Mouse (Mus musculus): ENCODE measurements around the gene Slc38a8. TPM values are rescaled to one million over a fixed set of nuclear protein-coding genes. Genes with fewer than 3 reads are reported as not detected.

Slc38a8 gene
- polyA plus RNA-seq, 1 experiment from 2014 or later = not detected

DNA sequence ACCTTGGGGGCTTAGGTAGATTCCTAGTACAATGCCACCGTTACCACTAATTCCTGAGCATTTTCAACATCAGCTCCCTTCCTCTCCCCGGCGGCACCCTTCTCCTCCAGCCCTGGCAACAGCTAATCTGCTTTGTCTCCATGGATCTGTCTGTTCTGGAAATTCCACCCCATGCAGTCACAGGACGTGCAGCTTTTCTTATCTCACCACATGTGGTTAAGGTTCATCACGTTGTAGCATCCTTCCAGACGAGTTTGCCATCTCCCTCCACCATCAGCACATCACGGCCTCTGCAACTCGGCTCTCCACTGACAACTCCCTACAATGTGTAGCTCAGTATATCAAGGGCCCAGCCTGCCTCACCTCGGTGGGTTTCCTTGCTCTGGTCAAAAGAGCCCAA, 4.0 kb upstream of the Slc38a8 start:
- no peak overlapping the region for H3K9ac ChIP-seq (ENCODE audit: low read length)
- 54% methylated on average over 9 of the region's 9 CpGs for WGBS
- H3K4me2 ChIP-seq (replicated peaks; ENCODE audit: low read depth) = no peak overlapping the region
- H3K36me3 ChIP-seq (ENCODE audit: control insufficient read depth, insufficient read depth, low read length) = peaks cover 16% of the 10 kb centered on the region
- ATAC-seq (ENCODE audit: low FRiP score, low TSS enrichment) (no peak), DNase-seq (ENCODE audit: low spot score) (no peak)
- H3K4me3 ChIP-seq (ENCODE audit: low read depth, low read length) = no peak overlapping the region
- no peaks in the 10 kb centered on the region for H3K9me3 ChIP-seq (ENCODE audit: control insufficient read depth, low read length)
- H3K27me3 ChIP-seq (ENCODE audit: control insufficient read depth, insufficient read depth, low read length) = no peaks in the 10 kb centered on the region
- no peak for TF ChIP-seq EP300 (optimal IDR thresholded peaks at IDR 0.05)
- no peak for TF ChIP-seq CTCF (IDR thresholded peaks at IDR 0.05; ENCODE audit: low read depth)
- H3K4me1 ChIP-seq (replicated peaks; ENCODE audit: control insufficient read depth, insufficient read depth) = no peaks in the 10 kb centered on the region
- H3K27ac ChIP-seq (replicated peaks) = no peak overlapping the region

DNA sequence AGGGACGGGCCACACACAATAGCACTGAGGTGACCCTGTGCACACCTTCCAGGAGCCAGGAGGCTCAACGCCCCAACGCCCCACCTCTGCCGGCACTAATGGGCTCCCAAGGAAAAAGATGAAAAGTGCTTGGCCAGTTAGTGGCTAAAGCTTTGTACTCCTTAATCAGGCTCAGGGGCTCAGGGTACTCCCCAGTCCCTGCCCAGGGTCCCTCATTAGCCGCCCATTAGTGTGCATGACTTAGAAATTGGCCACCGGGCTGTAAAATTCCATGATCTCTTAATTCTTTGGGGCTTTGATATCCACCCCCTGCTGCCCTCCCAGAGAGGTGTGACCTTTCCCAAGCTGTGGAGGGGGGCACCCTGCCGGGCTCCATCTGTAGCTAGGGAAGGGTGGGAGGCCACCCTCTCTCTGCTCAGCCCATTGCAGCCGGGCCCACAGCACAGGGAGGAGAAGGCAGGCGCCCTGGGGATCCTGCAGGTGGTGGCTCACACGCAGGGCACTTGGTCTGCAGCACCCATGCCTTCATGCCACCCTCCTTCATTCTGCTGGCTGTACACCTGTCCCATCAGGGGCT, 1.8 kb upstream of the Slc38a8 start:
- H3K4me2 ChIP-seq (replicated peaks; ENCODE audit: low read depth) = no peak overlapping the region
- no peak overlapping the region for H3K9ac ChIP-seq (ENCODE audit: low read length)
- TF ChIP-seq CTCF (IDR thresholded peaks at IDR 0.05; ENCODE audit: low read depth) = no peak
- H3K4me3 ChIP-seq (ENCODE audit: low read depth, low read length) = no peak overlapping the region
- no peaks in the 10 kb centered on the region for H3K4me1 ChIP-seq (replicated peaks; ENCODE audit: control insufficient read depth, insufficient read depth)
- no peak overlapping the region for H3K27ac ChIP-seq (replicated peaks)
- DNase-seq (ENCODE audit: low spot score) (no peak), ATAC-seq (ENCODE audit: low FRiP score, low TSS enrichment) (no peak)
- peaks cover 3% of the 10 kb centered on the region; the same call in 1 of the 2 replicates for H3K36me3 ChIP-seq (ENCODE audit: control insufficient read depth, insufficient read depth, low read length)
- H3K9me3 ChIP-seq (ENCODE audit: control insufficient read depth, low read length) = no peaks in the 10 kb centered on the region
- H3K27me3 ChIP-seq (ENCODE audit: control insufficient read depth, insufficient read depth, low read length) = no peaks in the 10 kb centered on the region
- 41% methylated on average over 10 of the region's 10 CpGs for WGBS

DNA sequence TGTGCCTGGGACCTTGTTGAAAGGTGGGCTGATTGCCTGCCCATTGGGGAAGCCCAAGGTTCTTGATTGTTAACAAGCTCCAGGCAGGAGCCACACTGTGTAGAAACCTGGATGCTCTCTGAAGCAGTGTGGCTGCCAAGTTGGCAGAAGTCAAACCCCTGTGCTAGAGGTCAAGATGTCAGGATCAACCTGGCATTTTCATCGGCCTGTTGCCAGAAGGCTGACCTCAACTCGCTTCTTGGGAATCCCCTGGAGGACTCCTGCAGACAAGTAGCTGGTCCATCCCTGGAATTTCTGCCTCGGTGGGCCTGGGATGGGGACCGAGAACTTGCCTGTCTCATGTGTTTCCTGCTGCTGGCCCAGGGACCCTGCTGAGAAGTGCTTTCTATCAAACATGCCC, 613 bp upstream of the Slc38a8 start:
- ATAC-seq (ENCODE audit: low FRiP score, low TSS enrichment) (no peak), DNase-seq (ENCODE audit: low spot score) (no peak)
- no peak overlapping the region for H3K4me2 ChIP-seq (replicated peaks; ENCODE audit: low read depth)
- 53% methylated on average over 4 of the region's 4 CpGs for WGBS
- H3K4me1 ChIP-seq (replicated peaks; ENCODE audit: control insufficient read depth, insufficient read depth) = no peaks in the 10 kb centered on the region
- H3K27ac ChIP-seq (replicated peaks) = no peak overlapping the region
- H3K9me3 ChIP-seq (ENCODE audit: control insufficient read depth, low read length) = no peaks in the 10 kb centered on the region
- peaks cover under 1% of the 10 kb centered on the region; the same call in 1 of the 2 replicates for H3K36me3 ChIP-seq (ENCODE audit: control insufficient read depth, insufficient read depth, low read length)
- H3K9ac ChIP-seq (ENCODE audit: low read length) = no peak overlapping the region
- H3K4me3 ChIP-seq (ENCODE audit: low read depth, low read length) = no peak overlapping the region
- H3K27me3 ChIP-seq (ENCODE audit: control insufficient read depth, insufficient read depth, low read length) = no peaks in the 10 kb centered on the region
- TF ChIP-seq CTCF (IDR thresholded peaks at IDR 0.05; ENCODE audit: low read depth) = no peak
- TF ChIP-seq EP300 (optimal IDR thresholded peaks at IDR 0.05) = no peak

DNA sequence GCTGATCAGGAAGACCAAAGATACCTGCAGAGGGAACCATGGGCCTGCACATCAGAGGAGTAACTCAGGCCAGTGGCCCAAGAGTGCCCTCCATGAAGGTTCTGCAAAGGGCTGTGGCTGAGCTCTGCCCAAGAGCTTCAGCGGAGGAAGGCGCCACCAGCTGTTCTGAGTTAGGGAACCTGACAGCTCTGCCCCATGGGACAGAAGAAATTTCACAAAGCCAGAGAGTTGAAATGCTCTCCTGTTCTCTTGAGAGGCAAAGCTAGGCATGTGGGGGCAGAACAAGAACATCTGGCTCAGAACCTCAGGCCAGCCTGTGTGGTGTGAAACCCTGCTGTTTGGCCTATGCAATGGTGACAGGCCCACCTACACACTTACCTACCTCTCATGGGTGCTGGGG, 1.7 kb downstream of the Slc38a8 start:
- Histone ChIP-seq H3K4me1 (replicated peaks; ENCODE audit: control insufficient read depth, insufficient read depth) (no peaks in the 10 kb centered on the region), H3K27me3 (ENCODE audit: control insufficient read depth, insufficient read depth, low read length) (no peaks in the 10 kb centered on the region), H3K4me3 (ENCODE audit: low read depth, low read length) (no peak overlapping the region), H3K9ac (ENCODE audit: low read length) (no peak overlapping the region), H3K9me3 (ENCODE audit: control insufficient read depth, low read length) (no peaks in the 10 kb centered on the region), H3K27ac (replicated peaks) (no peak overlapping the region), H3K4me2 (replicated peaks; ENCODE audit: low read depth) (no peak overlapping the region), H3K36me3 (ENCODE audit: control insufficient read depth, insufficient read depth, low read length) (no peaks in the 10 kb centered on the region)
- ATAC-seq (ENCODE audit: low FRiP score, low TSS enrichment) (no peak), DNase-seq (ENCODE audit: low spot score) (no peak)
- TF ChIP-seq CTCF (IDR thresholded peaks at IDR 0.05; ENCODE audit: low read depth) (no peak), EP300 (optimal IDR thresholded peaks at IDR 0.05) (no peak)
- WGBS = 88% methylated on average over 2 of the region's 2 CpGs

DNA sequence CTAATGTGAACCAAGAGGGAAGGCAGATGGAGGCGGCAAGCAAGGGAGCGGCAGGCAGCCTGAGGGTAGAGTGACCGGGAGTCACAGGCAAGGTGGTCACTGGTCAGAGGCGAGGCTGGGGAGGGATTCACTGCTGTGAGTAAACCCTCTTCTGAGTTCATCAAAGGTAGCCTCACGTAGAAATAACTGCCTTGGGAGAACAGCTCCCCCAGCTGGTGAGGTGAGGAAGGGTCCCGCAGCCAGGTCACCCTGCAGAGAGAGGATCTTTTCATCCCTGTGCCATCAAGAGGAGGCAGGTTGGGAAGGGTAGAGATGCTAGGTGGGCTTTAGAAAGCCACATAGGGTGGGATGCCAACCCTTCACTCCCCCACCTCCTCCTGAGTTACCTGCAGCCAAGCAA, 4.7 kb downstream of the Slc38a8 start:
- Histone ChIP-seq H3K27ac (replicated peaks) (no peak overlapping the region), H3K4me2 (replicated peaks; ENCODE audit: low read depth) (no peak overlapping the region), H3K4me3 (ENCODE audit: low read depth, low read length) (no peak overlapping the region), H3K27me3 (ENCODE audit: control insufficient read depth, insufficient read depth, low read length) (no peaks in the 10 kb centered on the region), H3K4me1 (replicated peaks; ENCODE audit: control insufficient read depth, insufficient read depth) (no peaks in the 10 kb centered on the region), H3K9me3 (ENCODE audit: control insufficient read depth, low read length) (no peaks in the 10 kb centered on the region), H3K36me3 (ENCODE audit: control insufficient read depth, insufficient read depth, low read length) (no peaks in the 10 kb centered on the region), H3K9ac (ENCODE audit: low read length) (no peak overlapping the region)
- WGBS = 28% methylated on average over 6 of the region's 6 CpGs
- DNase-seq (ENCODE audit: low spot score) (peak; percentile 68), ATAC-seq (ENCODE audit: low FRiP score, low TSS enrichment) (peak; percentile 35; the same call in 1 of the 2 replicates)
- no peak for TF ChIP-seq EP300 (optimal IDR thresholded peaks at IDR 0.05)
- peak; percentile 82 for TF ChIP-seq CTCF (IDR thresholded peaks at IDR 0.05; ENCODE audit: low read depth)

DNA sequence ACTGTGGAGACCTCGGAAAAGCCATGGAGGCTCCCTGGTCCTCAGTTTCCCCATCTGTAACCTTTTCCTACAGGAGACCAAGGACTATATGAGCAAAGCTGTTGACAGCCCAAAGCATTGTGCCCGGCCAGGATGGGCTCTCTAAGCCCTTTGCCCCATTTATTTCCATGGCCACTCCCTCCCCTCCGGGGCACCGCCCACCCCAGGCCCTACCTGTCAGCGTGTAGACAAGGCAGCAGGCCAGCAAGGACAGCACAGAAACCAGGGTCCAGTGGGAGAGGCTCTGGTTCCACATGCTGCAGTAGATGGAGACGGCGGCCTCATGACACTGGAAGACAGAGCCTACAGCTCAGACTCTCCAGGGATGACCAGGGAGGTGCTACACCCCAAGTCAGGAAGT, 14.4 kb downstream of the Slc38a8 start:
- 0 out of 2 replicates have a peak, but pooled peaks cover 3% of the 10 kb centered on the region for H3K4me1 ChIP-seq (replicated peaks; ENCODE audit: control insufficient read depth, insufficient read depth)
- no peaks in the 10 kb centered on the region for H3K27me3 ChIP-seq (ENCODE audit: control insufficient read depth, insufficient read depth, low read length)
- 69% methylated on average over 7 of the region's 7 CpGs for WGBS
- no peak for TF ChIP-seq CTCF (IDR thresholded peaks at IDR 0.05; ENCODE audit: low read depth)
- TF ChIP-seq EP300 (optimal IDR thresholded peaks at IDR 0.05) = no peak
- no peak overlapping the region for H3K4me3 ChIP-seq (ENCODE audit: low read depth, low read length)
- no peaks in the 10 kb centered on the region for H3K36me3 ChIP-seq (ENCODE audit: control insufficient read depth, insufficient read depth, low read length)
- no peak overlapping the region for H3K9ac ChIP-seq (ENCODE audit: low read length)
- H3K9me3 ChIP-seq (ENCODE audit: control insufficient read depth, low read length) = no peaks in the 10 kb centered on the region
- no peak overlapping the region for H3K27ac ChIP-seq (replicated peaks)
- DNase-seq (ENCODE audit: low spot score) = no peak
- H3K4me2 ChIP-seq (replicated peaks; ENCODE audit: low read depth) = no peak overlapping the region
- ATAC-seq (ENCODE audit: low FRiP score, low TSS enrichment) = no peak

All from stomach, postnatal 0 days (tissue).